Mouse (Mus musculus): ENCODE results near the gene Uba5.

GRCm38 (mm10) chr9:104070863-104071604 lies 8.1 kb upstream of the Uba5 start:
- TF ChIP-seq CTCF (IDR thresholded peaks at IDR 0.05; ENCODE audit: borderline replicate concordance, control insufficient read depth, extremely low read depth, insufficient read depth, low read length, poor library complexity) (no peak), POLR2A (IDR thresholded peaks at IDR 0.05; ENCODE audit: control insufficient read depth, extremely low read depth, insufficient read depth, low read length, poor library complexity) (no peak)

Measured in thymus, adult 2 months (tissue).